Mouse (Mus musculus): ENCODE measurements around the gene Phf5a. TPM values are rescaled to one million over a fixed set of nuclear protein-coding genes. Genes with fewer than 3 reads are reported as not detected.
A peak's percentile ranks its signal among the peaks of the same experiment; 100 is the strongest.

Phf5a gene
- polyA plus RNA-seq, 1 experiment from 2014 or later, result 255 TPM

DNA sequence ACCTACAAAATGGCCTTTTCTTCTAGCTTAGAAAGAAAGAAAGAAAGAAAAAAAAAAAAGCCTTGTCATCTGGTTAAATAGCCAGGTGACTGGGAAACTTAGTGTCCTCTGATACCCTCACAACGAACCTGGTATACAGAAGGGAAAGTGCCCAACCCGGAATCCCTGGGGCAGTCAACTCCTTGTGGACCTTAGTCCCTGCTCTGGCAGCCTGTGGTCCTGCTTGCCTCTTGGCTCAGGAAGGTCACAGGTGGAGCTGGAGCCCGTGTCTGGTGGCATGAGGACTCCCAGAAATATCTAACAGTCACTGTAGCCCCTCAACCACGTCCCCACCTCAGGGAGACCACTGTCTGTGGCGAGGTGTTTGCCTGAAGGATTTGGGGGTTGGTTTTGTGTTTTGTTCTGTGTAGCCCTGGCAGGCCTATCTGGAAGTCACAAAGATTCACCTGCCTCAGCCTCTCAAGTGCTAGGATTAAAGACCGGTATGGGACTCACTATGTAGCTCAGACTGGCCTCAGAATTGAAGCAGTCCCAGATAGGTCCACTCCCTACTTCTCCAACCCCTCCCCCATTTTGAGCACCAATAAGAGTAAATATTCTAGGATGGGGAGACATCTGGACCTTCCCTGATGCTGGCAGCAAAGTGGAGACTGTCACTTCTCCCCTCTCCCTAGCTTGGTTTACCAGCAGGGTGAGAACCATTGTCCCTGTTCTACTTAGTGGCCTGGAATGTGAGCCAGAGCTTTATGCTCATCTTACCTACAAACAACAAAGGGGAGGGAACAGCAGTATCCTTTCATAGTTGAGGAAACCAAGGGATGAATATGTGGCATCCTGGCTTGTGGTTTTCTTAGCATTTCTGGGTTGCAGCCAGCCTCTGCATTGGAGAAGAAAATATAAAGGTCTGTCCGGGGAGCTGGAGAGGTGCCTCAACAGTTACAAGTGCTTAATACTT, 34.5 kb downstream of the Phf5a start:
- Histone ChIP-seq H3K27me3 (ENCODE audit: poor library complexity, severe bottlenecking) (peaks cover 41% of the 10 kb centered on the region), H3K9me3 (no peaks in the 10 kb centered on the region), H3K27ac (no peak overlapping the region; the same call in 1 of the 2 replicates), H3K4me1 (peaks cover 45% of the 10 kb centered on the region), H3K36me3 (replicated peaks) (no peaks in the 10 kb centered on the region), H3K4me3 (peak overlapping the region; percentile 49)
- no peak for DNase-seq (ENCODE audit: extremely low spot score, low spot score)
- WGBS, result 54% methylated on average over 7 of the region's 7 CpGs

DNA sequence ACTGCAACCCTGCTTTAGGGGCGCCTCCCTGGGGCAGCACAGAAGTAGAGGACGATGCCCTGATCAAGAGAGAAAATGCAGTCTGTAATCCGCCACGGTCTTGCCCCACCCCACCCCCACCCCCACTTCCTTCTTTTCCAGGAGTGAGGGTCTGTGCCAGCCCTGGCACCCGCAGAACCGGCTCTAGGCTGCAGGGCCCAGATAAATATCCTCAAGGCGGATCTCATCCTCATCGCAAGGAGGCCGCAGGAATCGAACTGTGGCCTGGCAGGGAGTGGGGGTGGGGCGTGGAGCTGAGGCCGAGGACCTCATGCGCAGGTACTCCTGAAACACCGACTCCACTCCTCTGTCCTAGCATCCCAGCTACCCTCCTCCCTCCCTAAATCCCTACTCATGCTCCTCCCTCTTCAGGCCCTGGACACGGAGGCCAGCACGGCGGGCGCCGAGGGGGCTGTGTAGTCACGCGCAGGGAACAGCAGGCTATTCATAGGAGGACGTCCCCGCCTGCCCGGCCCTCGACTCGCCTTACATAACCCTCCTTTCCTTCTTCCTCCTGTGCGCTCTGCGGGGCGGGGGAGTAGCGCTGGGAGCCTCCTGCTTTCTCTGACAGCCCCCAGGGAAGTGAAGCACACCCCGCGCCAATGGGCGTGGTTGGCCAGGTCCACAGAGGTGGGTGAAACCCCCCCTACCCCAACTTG, 35.4 kb downstream of the Phf5a start:
- Histone ChIP-seq H3K27ac (peak overlapping the region; percentile 83), H3K9me3 (no peaks in the 10 kb centered on the region)
- 1% methylated on average over 33 of the region's 33 CpGs for WGBS

DNA sequence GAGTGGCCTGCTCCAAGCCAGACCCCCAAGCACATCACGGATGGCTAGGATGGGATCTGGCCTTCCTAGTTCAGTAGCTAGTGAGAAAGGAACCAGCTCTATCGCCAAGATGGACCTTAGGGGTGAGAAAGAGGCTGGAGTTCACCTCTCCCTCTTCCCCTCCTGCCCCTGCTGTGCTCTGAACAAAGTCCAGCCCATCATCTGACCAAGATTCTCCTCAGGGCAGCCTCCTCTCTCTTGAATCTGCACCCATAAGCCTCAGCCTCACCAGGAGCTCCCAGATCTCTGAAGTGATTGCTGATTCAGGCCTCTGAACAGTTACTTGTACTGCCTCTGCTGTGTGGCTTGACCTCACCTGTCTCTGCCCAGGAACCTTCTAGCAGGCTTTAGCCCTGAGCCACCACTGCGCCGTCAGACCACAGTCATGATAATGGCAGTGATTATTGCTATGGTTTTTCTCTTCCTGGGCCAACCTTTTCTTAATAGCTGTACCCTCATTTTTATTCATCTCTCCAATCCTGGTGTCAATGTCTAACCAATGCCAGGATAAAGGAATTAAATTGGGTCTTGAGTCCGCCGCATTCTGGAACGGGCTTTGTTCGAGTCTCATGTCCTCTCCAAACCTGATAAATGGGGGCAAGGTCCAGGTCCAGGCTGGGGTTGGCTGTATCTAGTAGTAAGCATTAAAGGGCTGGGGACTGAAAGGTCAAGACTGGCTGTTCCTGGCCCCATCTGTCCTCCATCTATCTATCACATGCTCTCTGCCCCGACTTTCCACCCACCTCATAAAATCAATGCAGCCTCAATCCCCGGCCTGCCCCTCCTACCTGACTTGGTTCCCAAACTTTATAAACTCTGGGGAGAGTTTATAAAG, 36.5 kb downstream of the Phf5a start:
- H3K36me3 ChIP-seq (replicated peaks), result no peaks in the 10 kb centered on the region
- peak overlapping the region; percentile 49; the same call in 1 of the 2 replicates for H3K4me3 ChIP-seq
- WGBS, result 76% methylated on average over 10 of the region's 10 CpGs
- H3K4me1 ChIP-seq, result peaks cover 52% of the 10 kb centered on the region
- peaks cover 41% of the 10 kb centered on the region for H3K27me3 ChIP-seq (ENCODE audit: poor library complexity, severe bottlenecking)
- H3K27ac ChIP-seq, result peak overlapping the region; percentile 83
- H3K9me3 ChIP-seq, result no peaks in the 10 kb centered on the region
- no peak for DNase-seq (ENCODE audit: extremely low spot score, low spot score)

More for the DNA sequence above, 35.4 kb downstream of the Phf5a start:
- DNase-seq (ENCODE audit: extremely low spot score, low spot score), result peak; percentile 72
- peaks cover 48% of the 10 kb centered on the region for H3K4me1 ChIP-seq
- peak overlapping the region; percentile 49 for H3K4me3 ChIP-seq
- H3K36me3 ChIP-seq (replicated peaks), result no peaks in the 10 kb centered on the region
- peaks cover 41% of the 10 kb centered on the region for H3K27me3 ChIP-seq (ENCODE audit: poor library complexity, severe bottlenecking)

DNA sequence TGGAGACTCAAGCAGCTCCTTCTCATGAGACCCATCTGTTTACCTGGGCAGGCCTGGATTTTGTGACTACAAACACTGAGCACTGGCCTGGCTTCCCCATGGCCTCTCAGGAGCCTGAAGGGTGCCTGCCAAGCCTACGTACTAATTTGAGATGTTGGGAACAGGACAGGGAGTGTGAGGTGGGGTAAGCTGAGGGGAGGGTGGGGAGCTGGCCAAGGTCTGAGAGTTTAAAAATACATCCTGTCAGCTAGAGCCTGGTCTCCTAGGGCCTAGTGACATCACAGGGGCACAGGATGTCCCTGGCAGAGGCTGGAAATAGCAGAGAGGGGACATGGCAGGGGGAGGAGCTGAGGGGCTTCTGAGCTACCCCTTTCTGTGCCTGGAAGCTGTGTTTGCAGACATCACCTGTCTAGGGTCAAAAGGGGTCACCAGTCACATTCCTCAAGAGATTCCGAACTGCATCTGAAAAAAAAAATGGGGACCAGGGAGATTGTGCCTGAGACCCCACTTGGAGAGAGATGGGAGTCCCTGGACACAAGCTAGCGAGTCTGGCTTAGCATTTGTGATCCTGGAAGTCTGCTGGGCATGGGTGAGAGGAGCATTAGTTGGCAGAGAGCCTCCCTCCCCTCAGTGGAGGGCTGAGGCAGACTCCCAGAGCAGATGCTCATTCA, 37.4 kb downstream of the Phf5a start:
- Histone ChIP-seq H3K4me1 (peaks cover 52% of the 10 kb centered on the region), H3K36me3 (replicated peaks) (no peaks in the 10 kb centered on the region), H3K27me3 (ENCODE audit: poor library complexity, severe bottlenecking) (peaks cover 41% of the 10 kb centered on the region), H3K4me3 (no peak overlapping the region), H3K27ac (no peak overlapping the region), H3K9me3 (no peaks in the 10 kb centered on the region)
- DNase-seq (ENCODE audit: extremely low spot score, low spot score), result no peak
- 61% methylated on average over 3 of the region's 3 CpGs for WGBS

DNA sequence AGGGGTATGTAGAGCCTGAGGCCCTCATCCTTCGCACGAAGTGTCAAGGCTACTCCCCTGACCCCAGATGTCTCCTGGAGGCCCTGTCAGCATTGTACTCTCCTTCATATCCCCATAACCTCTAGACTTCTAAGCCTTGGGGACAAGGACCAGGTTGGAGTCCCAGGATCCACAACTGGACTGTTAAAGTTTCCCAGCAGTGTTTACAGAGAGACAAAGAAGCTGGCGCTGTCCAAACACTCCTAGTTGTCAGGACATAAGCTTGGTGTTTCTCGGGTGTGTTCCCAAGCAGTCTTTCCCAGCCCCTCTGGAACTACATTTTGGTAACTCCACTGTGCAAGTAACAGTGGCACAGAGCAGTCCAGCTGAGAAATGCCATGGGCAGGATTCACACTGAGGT, 38.2 kb downstream of the Phf5a start:
- Histone ChIP-seq H3K36me3 (replicated peaks) (no peaks in the 10 kb centered on the region), H3K4me1 (peaks cover 47% of the 10 kb centered on the region), H3K9me3 (no peaks in the 10 kb centered on the region), H3K4me3 (no peak overlapping the region), H3K27me3 (ENCODE audit: poor library complexity, severe bottlenecking) (peaks cover 41% of the 10 kb centered on the region), H3K27ac (no peak overlapping the region)
- WGBS, result 81% methylated on average over 4 of the region's 4 CpGs
- DNase-seq (ENCODE audit: extremely low spot score, low spot score), result no peak

DNA sequence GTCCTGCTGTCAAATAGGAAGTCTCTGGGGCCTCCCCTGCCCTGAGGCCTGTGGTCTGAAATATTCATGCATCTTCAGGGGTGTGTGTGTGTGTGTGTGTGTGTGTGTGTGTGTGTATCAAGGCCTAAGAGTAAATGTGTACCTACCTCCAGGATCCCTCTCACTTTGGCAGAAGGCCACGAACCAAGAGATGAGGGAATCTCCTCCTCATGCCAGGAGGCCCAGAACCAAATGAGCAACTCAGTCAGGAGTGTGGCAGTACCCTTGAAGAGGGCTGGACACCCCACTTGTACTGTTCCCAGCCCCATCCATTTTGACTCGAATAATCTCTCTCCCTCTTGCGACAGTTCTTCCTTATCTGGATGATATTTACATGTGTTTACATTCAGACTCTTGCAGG, 39.5 kb downstream of the Phf5a start:
- peaks cover 43% of the 10 kb centered on the region for H3K4me1 ChIP-seq
- peaks cover 5% of the 10 kb centered on the region for H3K36me3 ChIP-seq (replicated peaks)
- no peak overlapping the region for H3K27ac ChIP-seq
- H3K27me3 ChIP-seq (ENCODE audit: poor library complexity, severe bottlenecking), result peaks cover 35% of the 10 kb centered on the region
- WGBS, result 94% methylated on average over 3 of the region's 3 CpGs
- no peaks in the 10 kb centered on the region for H3K9me3 ChIP-seq
- no peak for DNase-seq (ENCODE audit: extremely low spot score, low spot score)
- no peak overlapping the region for H3K4me3 ChIP-seq

DNA sequence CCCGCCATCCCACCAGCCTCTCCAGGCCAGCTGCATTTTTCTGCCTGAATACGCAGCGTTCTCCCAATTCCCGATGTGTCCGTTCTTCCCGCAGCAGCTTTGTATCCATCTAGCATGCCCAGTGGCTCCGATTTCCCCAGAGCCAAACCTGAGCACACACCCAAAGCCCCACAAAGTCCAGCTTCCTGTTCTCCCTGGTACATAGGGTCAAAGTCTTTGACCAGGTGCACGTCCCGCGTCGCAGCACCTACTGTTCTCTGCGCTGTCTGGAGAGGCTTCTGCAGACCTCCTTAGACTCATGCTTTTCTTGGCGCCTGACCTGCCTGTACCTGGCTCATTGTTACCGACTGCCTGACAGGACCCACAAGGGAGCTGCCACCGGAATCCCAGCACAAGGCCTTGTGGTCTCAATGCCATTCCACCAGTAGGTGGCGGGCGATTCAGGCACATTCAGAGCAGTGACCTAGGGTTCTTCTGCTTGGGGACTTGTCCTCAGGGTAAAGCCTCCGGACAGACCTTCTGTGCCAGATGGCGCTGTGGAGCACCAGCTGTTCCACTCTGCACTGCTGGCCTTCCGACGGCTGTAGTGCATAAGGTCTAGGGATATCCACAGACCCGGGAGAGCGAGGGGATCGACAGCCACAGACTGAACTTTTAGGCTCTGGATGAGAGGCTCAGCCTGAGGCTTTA, 40.4 kb downstream of the Phf5a start:
- Histone ChIP-seq H3K4me3 (peak overlapping the region; percentile 21; the same call in 1 of the 2 replicates), H3K4me1 (peaks cover 33% of the 10 kb centered on the region), H3K9me3 (no peaks in the 10 kb centered on the region), H3K27me3 (ENCODE audit: poor library complexity, severe bottlenecking) (peaks cover 26% of the 10 kb centered on the region), H3K36me3 (replicated peaks) (peaks cover 13% of the 10 kb centered on the region), H3K27ac (peak overlapping the region; percentile 62)
- peak; percentile 91 for DNase-seq (ENCODE audit: extremely low spot score, low spot score)
- 18% methylated on average over 24 of the region's 24 CpGs for WGBS

DNA sequence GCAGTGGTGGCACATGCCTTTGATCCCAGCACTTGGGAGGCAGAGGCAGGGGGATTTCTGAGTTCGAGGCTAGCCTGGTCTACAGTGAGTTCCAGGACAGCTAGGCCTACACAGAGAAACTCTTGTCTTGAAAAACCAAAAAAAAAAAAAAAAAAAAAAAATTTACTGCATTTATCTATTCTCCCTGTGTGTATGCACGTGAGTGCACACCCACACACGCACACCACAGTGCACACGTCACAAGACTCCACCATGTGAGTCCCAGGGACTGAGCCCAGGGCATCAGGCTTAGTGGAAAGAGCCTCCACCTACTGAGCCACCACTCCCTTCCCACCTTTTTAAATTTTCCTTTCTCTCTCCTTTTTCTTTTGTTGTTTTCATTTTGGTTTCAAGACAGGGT, 41.2 kb downstream of the Phf5a start:
- Histone ChIP-seq H3K9me3 (no peaks in the 10 kb centered on the region), H3K27ac (no peak overlapping the region), H3K27me3 (ENCODE audit: poor library complexity, severe bottlenecking) (peaks cover 19% of the 10 kb centered on the region), H3K36me3 (replicated peaks) (peaks cover 21% of the 10 kb centered on the region), H3K4me1 (peaks cover 26% of the 10 kb centered on the region), H3K4me3 (no peak overlapping the region)
- WGBS, result 86% methylated on average over 4 of the region's 4 CpGs
- DNase-seq (ENCODE audit: extremely low spot score, low spot score), result no peak

DNA sequence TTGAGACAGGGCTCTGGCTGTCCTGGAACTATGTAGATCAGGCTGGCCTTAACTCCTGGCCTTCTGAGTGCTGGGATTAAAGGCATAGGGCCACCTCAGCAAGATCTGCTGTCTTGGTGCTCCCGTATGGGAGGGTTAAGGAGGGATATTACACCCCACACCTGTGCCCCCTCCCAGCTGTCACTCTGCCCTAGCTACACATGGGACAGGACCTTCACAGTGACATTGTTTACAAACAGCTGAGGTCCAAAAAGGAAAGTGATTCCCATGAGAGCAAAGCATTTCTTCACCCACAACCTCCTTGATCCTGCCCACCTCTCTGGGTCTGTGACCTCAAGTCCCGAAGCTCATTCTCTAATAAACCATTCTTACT, 42.5 kb downstream of the Phf5a start:
- H3K27ac ChIP-seq, result no peak overlapping the region
- no peak overlapping the region for H3K4me3 ChIP-seq
- H3K27me3 ChIP-seq (ENCODE audit: poor library complexity, severe bottlenecking), result peaks cover 5% of the 10 kb centered on the region; the same call in 1 of the 2 replicates
- no peak for DNase-seq (ENCODE audit: extremely low spot score, low spot score)
- H3K36me3 ChIP-seq (replicated peaks), result peaks cover 34% of the 10 kb centered on the region
- H3K9me3 ChIP-seq, result no peaks in the 10 kb centered on the region
- peaks cover 13% of the 10 kb centered on the region for H3K4me1 ChIP-seq
- 87% methylated on average over 2 of the region's 2 CpGs for WGBS

DNA sequence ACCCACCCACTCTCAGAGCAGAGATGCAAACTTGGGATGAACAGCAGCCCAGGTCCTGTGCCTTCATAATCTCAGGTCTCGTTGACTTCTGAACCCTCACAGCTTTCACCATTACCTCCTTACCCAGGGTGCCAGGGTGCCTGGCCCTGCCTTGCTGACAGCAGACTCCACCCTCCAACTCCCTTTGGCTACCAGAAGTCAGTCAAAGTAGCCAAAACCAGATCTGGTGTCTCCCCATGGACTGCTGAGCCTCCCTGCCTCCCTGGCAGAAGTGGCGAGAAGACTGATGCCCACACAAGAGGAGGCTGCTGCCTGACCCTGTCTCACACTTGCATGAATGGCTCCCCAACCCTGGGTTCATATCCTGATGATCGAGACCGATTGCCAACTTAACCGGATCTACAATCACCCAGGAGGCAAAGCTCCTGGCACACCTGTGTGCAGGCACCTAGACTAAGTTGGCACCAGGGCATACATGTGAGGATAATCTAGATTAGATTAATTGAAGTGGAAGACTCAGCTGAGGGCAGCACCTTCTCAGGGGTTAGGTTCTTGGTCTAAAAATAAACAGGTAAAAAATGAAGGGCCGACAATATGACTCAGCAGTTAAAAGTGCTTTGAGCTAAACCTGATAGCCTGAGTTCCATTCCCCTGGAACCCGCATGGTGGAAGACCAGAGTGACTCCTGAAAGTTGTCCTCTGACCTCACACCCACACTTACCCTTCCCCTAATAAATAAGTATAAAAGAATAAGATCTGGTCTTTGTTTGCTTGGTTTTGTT, 43.1 kb downstream of the Phf5a start:
- 90% methylated on average over 7 of the region's 7 CpGs for WGBS
- Histone ChIP-seq H3K36me3 (replicated peaks) (peaks cover 40% of the 10 kb centered on the region), H3K9me3 (no peaks in the 10 kb centered on the region), H3K27ac (no peak overlapping the region), H3K27me3 (ENCODE audit: poor library complexity, severe bottlenecking) (no peaks in the 10 kb centered on the region), H3K4me3 (no peak overlapping the region), H3K4me1 (peaks cover 8% of the 10 kb centered on the region)
- no peak for DNase-seq (ENCODE audit: extremely low spot score, low spot score)

DNA sequence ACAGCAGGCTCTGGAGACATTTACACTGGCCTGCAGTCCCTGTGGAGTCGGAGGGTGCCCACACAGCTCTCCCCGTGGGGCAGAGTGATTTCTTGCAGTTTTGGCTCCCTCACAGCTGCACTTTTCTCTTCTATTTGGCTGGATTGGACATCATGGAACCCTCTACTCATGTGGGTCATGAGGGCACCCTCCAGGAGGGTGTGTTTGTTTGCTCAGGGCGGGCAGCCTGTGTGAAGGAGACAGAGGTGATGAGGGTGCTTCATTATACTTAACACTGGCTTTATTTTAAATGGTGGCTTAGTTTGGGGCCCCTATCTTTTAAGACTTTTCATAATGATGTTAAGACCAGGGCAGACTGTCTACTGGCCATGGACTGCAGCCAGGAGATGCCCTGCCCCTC, 46.9 kb downstream of the Phf5a start:
- H3K4me1 ChIP-seq, result no peaks in the 10 kb centered on the region
- H3K27ac ChIP-seq, result no peak overlapping the region
- no peaks in the 10 kb centered on the region for H3K27me3 ChIP-seq (ENCODE audit: poor library complexity, severe bottlenecking)
- 80% methylated on average over 3 of the region's 3 CpGs for WGBS
- peaks cover 75% of the 10 kb centered on the region for H3K36me3 ChIP-seq (replicated peaks)
- H3K9me3 ChIP-seq, result no peaks in the 10 kb centered on the region
- H3K4me3 ChIP-seq, result no peak overlapping the region
- DNase-seq (ENCODE audit: extremely low spot score, low spot score), result no peak

Data from forebrain, embryonic 10.5 days (tissue).